Mouse (Mus musculus) liver, embryonic 15.5 days (tissue): ENCODE measurements at regions not wholly inside any gene's neighbourhood (a gene's known extent, or its start where the extent isn't known, plus 50 kb on each side); places are given as distances from the start of the nearest gene placed in this dataset.

ENCODE experiments used
- ATAC-seq: fragments of 200-750 bp; cut with Nextera tagmentation; 2 replicates; pipeline ENCODE4 v1.8.0; 2017; ENCODE audit warnings: moderate number of reproducible peaks, mild to moderate bottlenecking, moderate library complexity; ENCODE audit not compliant: insufficient read depth
- H3K27ac ChIP-seq: fragments of 300-500 bp; sonication (generic); replicated peaks from 2 replicates; pipeline ENCODE4 v1.5.1; 2015; ENCODE audit warnings: mild to moderate bottlenecking, inconsistent platforms
- H3K27me3 ChIP-seq: fragments of 300-500 bp; sonication (generic); 2 replicates; pipeline ENCODE4 v1.6.1; 2015; ENCODE audit warnings: mild to moderate bottlenecking, inconsistent platforms
- H3K36me3 ChIP-seq: fragments of 300-500 bp; sonication (generic); replicated peaks from 2 replicates; pipeline ENCODE4 v1.6.1; 2015; ENCODE audit warnings: moderate library complexity, mild to moderate bottlenecking, inconsistent platforms
- H3K4me1 ChIP-seq: fragments of 300-500 bp; sonication (generic); replicated peaks from 2 replicates; pipeline ENCODE4 v1.6.1; 2015; ENCODE audit warnings: inconsistent platforms
- H3K4me2 ChIP-seq: fragments of 300-500 bp; sonication (generic); 2 replicates; pipeline ENCODE4 v1.6.1; 2015; ENCODE audit warnings: moderate library complexity, mild to moderate bottlenecking, inconsistent platforms
- H3K4me3 ChIP-seq: fragments of 300-500 bp; sonication (generic); replicated peaks from 2 replicates; pipeline ENCODE4 v1.5.1; 2015; ENCODE audit warnings: mild to moderate bottlenecking, inconsistent platforms
- H3K9ac ChIP-seq: fragments of 300-500 bp; sonication (generic); 2 replicates; pipeline ENCODE4 v1.6.1; 2015; ENCODE audit warnings: moderate library complexity, mild to moderate bottlenecking, inconsistent platforms
- H3K9me3 ChIP-seq: fragments of 300-500 bp; sonication (generic); replicated peaks from 2 replicates; pipeline ENCODE4 v1.6.1; 2016; ENCODE audit warnings: inconsistent platforms
- WGBS: fragments of 180-500 bp; shearing (Covaris S2); methylation state at CpG from one replicate; pipeline ENCODE4 v1.1.7; 2015; ENCODE audit warnings: mixed read lengths; ENCODE audit not compliant: insufficient replicate concordance; 5-methylcytosine and 5-hydroxymethylcytosine counted together

- no peaks in the 10 kb centered on the region for H3K27me3 ChIP-seq
- no peak for ATAC-seq
- H3K4me1 ChIP-seq: no peaks in the 10 kb centered on the region
- H3K27ac ChIP-seq: no peak overlapping the region
- no peak overlapping the region for H3K9ac ChIP-seq
- 74% methylated on average over 4 of the region's 4 CpGs for WGBS
- no peaks in the 10 kb centered on the region for H3K36me3 ChIP-seq
- no peak overlapping the region for H3K4me3 ChIP-seq
- H3K4me2 ChIP-seq: no peak overlapping the region
- H3K9me3 ChIP-seq: no peaks in the 10 kb centered on the region
Observed at GRCm38 (mm10) chr8:109415315-109415714, 78.5 kb upstream of the Pmfbp1 start.

- WGBS: 39% methylated on average over 11 of the region's 11 CpGs
- no peak for ATAC-seq
- H3K27ac ChIP-seq: no peak overlapping the region
- no peak overlapping the region for H3K9ac ChIP-seq
- no peaks in the 10 kb centered on the region for H3K4me1 ChIP-seq
- H3K4me2 ChIP-seq: no peak overlapping the region
- no peaks in the 10 kb centered on the region for H3K36me3 ChIP-seq
- H3K4me3 ChIP-seq: no peak overlapping the region
- no peaks in the 10 kb centered on the region for H3K27me3 ChIP-seq
- no peaks in the 10 kb centered on the region for H3K9me3 ChIP-seq
Observed at GRCm38 (mm10) chr8:109415906-109416305, 77.9 kb upstream of the Pmfbp1 start.

GRCm38 (mm10) chr8:109416327-109417100 is 77.3 kb upstream of the Pmfbp1 start:
- no peaks in the 10 kb centered on the region for H3K36me3 ChIP-seq
- H3K27ac ChIP-seq: no peak overlapping the region
- H3K9me3 ChIP-seq: no peaks in the 10 kb centered on the region
- H3K4me1 ChIP-seq: no peaks in the 10 kb centered on the region
- WGBS: 64% methylated on average over 17 of the region's 17 CpGs
- H3K4me2 ChIP-seq: no peak overlapping the region
- H3K4me3 ChIP-seq: no peak overlapping the region
- no peaks in the 10 kb centered on the region for H3K27me3 ChIP-seq
- no peak overlapping the region for H3K9ac ChIP-seq
- ATAC-seq: no peak

GRCm38 (mm10) chr8:109417222-109417621 is 76.6 kb upstream of the Pmfbp1 start:
- Histone ChIP-seq H3K36me3 (no peaks in the 10 kb centered on the region), H3K27ac (no peak overlapping the region), H3K4me1 (no peaks in the 10 kb centered on the region), H3K4me2 (no peak overlapping the region), H3K27me3 (no peaks in the 10 kb centered on the region), H3K9ac (no peak overlapping the region), H3K9me3 (no peaks in the 10 kb centered on the region), H3K4me3 (no peak overlapping the region)
- WGBS: 41% methylated on average over 5 of the region's 5 CpGs
- no peak for ATAC-seq

GRCm38 (mm10) chr8:109417971-109418370 is 75.9 kb upstream of the Pmfbp1 start:
- Histone ChIP-seq H3K36me3 (no peaks in the 10 kb centered on the region), H3K4me2 (no peak overlapping the region), H3K9me3 (no peaks in the 10 kb centered on the region), H3K27ac (no peak overlapping the region), H3K4me3 (no peak overlapping the region), H3K4me1 (no peaks in the 10 kb centered on the region), H3K9ac (no peak overlapping the region), H3K27me3 (no peaks in the 10 kb centered on the region)
- WGBS: 46% methylated on average over 12 of the region's 12 CpGs
- ATAC-seq: no peak

GRCm38 (mm10) chr8:109419029-109419596 is 74.7 kb upstream of the Pmfbp1 start:
- H3K27ac ChIP-seq: no peak overlapping the region
- WGBS: 41% methylated on average over 4 of the region's 4 CpGs

GRCm38 (mm10) chr8:109424004-109424403 is 69.8 kb upstream of the Pmfbp1 start:
- Histone ChIP-seq H3K9ac (no peak overlapping the region), H3K27ac (no peak overlapping the region), H3K27me3 (no peaks in the 10 kb centered on the region), H3K4me2 (no peak overlapping the region), H3K36me3 (no peaks in the 10 kb centered on the region), H3K4me3 (no peak overlapping the region), H3K4me1 (no peaks in the 10 kb centered on the region), H3K9me3 (no peaks in the 10 kb centered on the region)
- 46% methylated on average over 5 of the region's 5 CpGs for WGBS
- ATAC-seq: no peak

More at GRCm38 (mm10) chr8:109419029-109419596, 74.7 kb upstream of the Pmfbp1 start:
- H3K27me3 ChIP-seq: no peaks in the 10 kb centered on the region
- no peak for ATAC-seq
- no peaks in the 10 kb centered on the region for H3K9me3 ChIP-seq
- H3K4me2 ChIP-seq: no peak overlapping the region
- H3K36me3 ChIP-seq: no peaks in the 10 kb centered on the region
- no peaks in the 10 kb centered on the region for H3K4me1 ChIP-seq
- H3K9ac ChIP-seq: no peak overlapping the region
- H3K4me3 ChIP-seq: no peak overlapping the region

GRCm38 (mm10) chr8:109428551-109428950 is 65.3 kb upstream of the Pmfbp1 start:
- H3K36me3 ChIP-seq: no peaks in the 10 kb centered on the region
- no peaks in the 10 kb centered on the region for H3K27me3 ChIP-seq
- H3K27ac ChIP-seq: no peak overlapping the region
- ATAC-seq: no peak
- 57% methylated on average over 9 of the region's 9 CpGs for WGBS
- no peaks in the 10 kb centered on the region for H3K4me1 ChIP-seq
- H3K9me3 ChIP-seq: no peaks in the 10 kb centered on the region
- no peak overlapping the region for H3K9ac ChIP-seq
- no peak overlapping the region for H3K4me2 ChIP-seq
- no peak overlapping the region for H3K4me3 ChIP-seq

- no peak overlapping the region for H3K4me3 ChIP-seq
- no peak overlapping the region for H3K27ac ChIP-seq
- WGBS: 83% methylated on average over 12 of the region's 12 CpGs
- no peak overlapping the region for H3K4me2 ChIP-seq
- H3K36me3 ChIP-seq: no peaks in the 10 kb centered on the region
- no peak for ATAC-seq
- H3K4me1 ChIP-seq: no peaks in the 10 kb centered on the region
- H3K27me3 ChIP-seq: no peaks in the 10 kb centered on the region
- H3K9me3 ChIP-seq: no peaks in the 10 kb centered on the region
- H3K9ac ChIP-seq: no peak overlapping the region
Observed at GRCm38 (mm10) chr8:109434538-109434937, 59.3 kb upstream of the Pmfbp1 start.

- no peaks in the 10 kb centered on the region for H3K4me1 ChIP-seq
- 78% methylated on average over 4 of the region's 4 CpGs for WGBS
- ATAC-seq: no peak
- H3K4me3 ChIP-seq: no peak overlapping the region
- H3K27ac ChIP-seq: no peak overlapping the region
- no peaks in the 10 kb centered on the region for H3K36me3 ChIP-seq
- no peaks in the 10 kb centered on the region for H3K9me3 ChIP-seq
- no peak overlapping the region for H3K4me2 ChIP-seq
- H3K9ac ChIP-seq: no peak overlapping the region
- no peaks in the 10 kb centered on the region for H3K27me3 ChIP-seq
Observed at GRCm38 (mm10) chr8:109436056-109436455, 57.8 kb upstream of the Pmfbp1 start.

- no peaks in the 10 kb centered on the region for H3K27me3 ChIP-seq
- H3K27ac ChIP-seq: no peak overlapping the region
- 63% methylated on average over 19 of the region's 19 CpGs for WGBS
- no peak overlapping the region for H3K4me2 ChIP-seq
- no peak for ATAC-seq
- no peak overlapping the region for H3K4me3 ChIP-seq
- no peaks in the 10 kb centered on the region for H3K36me3 ChIP-seq
- H3K9me3 ChIP-seq: no peaks in the 10 kb centered on the region
- H3K9ac ChIP-seq: no peak overlapping the region
- H3K4me1 ChIP-seq: no peaks in the 10 kb centered on the region
Observed at GRCm38 (mm10) chr8:109436830-109437567, 56.8 kb upstream of the Pmfbp1 start.
